Comparison of ENCODE assay signal across 16 mouse cellular contexts in genomic region chr16:9280431-9280830, GRCm38 (mm10).
DNase-seq lines count a peak whose midpoint lies in the region; ATAC-seq and TF ChIP-seq lines count a peak whose summit lies in the region.
"Had no signal": no experiment of that assay in that cellular context is flagged by ENCODE, and none has a peak within 500 bp of the region (broad histone marks: within the 10 kb centered on the region; RNA-seq: fewer than 3 reads in every experiment).

No protein-coding gene starts in this region.

- H3K4me2 ChIP-seq in forebrain, embryonic 11.5 days (ENCODE audit: low read depth, low read length, severe bottlenecking) = no peak overlapping the region
- no peak overlapping the region for H3K4me2 ChIP-seq in hindbrain, embryonic 15.5 days
- H3K4me2 ChIP-seq in midbrain, embryonic 15.5 days = no peak overlapping the region
- H3K4me2 ChIP-seq: heart, embryonic 13.5 days; liver, embryonic 12.5 days; lung, embryonic 15.5 days had no signal

- 65% methylated on average over 4 of the region's 4 CpGs for WGBS in forebrain, embryonic 10.5 days
- WGBS in forebrain, embryonic 11.5 days = 69% methylated on average over 4 of the region's 4 CpGs
- WGBS in hindbrain, embryonic 15.5 days = 48% methylated on average over 4 of the region's 4 CpGs
- 47% methylated on average over 4 of the region's 4 CpGs for WGBS in midbrain, embryonic 15.5 days

- TF ChIP-seq CTCF in cortical plate, adult 2 months (IDR thresholded peaks at IDR 0.05; ENCODE audit: extremely low read depth, insufficient read depth, low read length) = no peak

- no peaks in the 10 kb centered on the region for H3K36me3 ChIP-seq in forebrain, embryonic 10.5 days (replicated peaks)
- H3K36me3 ChIP-seq in forebrain, embryonic 11.5 days (ENCODE audit: control insufficient read depth, insufficient read depth, low read length) = no peaks in the 10 kb centered on the region
- H3K36me3 ChIP-seq in hindbrain, embryonic 15.5 days = no peaks in the 10 kb centered on the region
- no peaks in the 10 kb centered on the region for H3K36me3 ChIP-seq in midbrain, embryonic 15.5 days (replicated peaks)
- H3K36me3 ChIP-seq: G1E; heart, embryonic 13.5 days; liver, embryonic 12.5 days; lung, embryonic 15.5 days had no signal

- peaks cover 22% of the 10 kb centered on the region for H3K4me1 ChIP-seq in forebrain, embryonic 10.5 days
- peaks cover 6% of the 10 kb centered on the region; the same call in 1 of the 2 replicates for H3K4me1 ChIP-seq in forebrain, embryonic 11.5 days (replicated peaks; ENCODE audit: control insufficient read depth, insufficient read depth, low read length)
- H3K4me1 ChIP-seq in cortical plate, adult 2 months (ENCODE audit: control insufficient read depth, insufficient read depth, low read length) = peaks cover 8% of the 10 kb centered on the region
- peaks cover 15% of the 10 kb centered on the region for H3K4me1 ChIP-seq in hindbrain, embryonic 15.5 days (replicated peaks)
- H3K4me1 ChIP-seq in midbrain, embryonic 15.5 days = peaks cover 14% of the 10 kb centered on the region
- H3K4me1 ChIP-seq: liver, embryonic 12.5 days; lung, embryonic 15.5 days had no signal

- ATAC-seq in forebrain, embryonic 11.5 days (replicated peaks; ENCODE audit: low FRiP score) = no peak
- 0 out of 2 replicates have a peak, but pooled peaks have one; percentile 45 for ATAC-seq in hindbrain, embryonic 15.5 days (ENCODE audit: low FRiP score, low read depth)
- 0 out of 2 replicates have a peak, but pooled peaks have one; percentile 37 for ATAC-seq in midbrain, embryonic 15.5 days (replicated peaks)
- ATAC-seq: CD4-positive, CD25-positive, alpha-beta regulatory T cell, adult 4 months; intestine, postnatal 0 days; liver, embryonic 12.5 days had no signal

- no peak overlapping the region for H3K4me3 ChIP-seq in forebrain, embryonic 10.5 days
- H3K4me3 ChIP-seq in forebrain, embryonic 11.5 days (ENCODE audit: low read depth, low read length) = no peak overlapping the region
- no peak overlapping the region for H3K4me3 ChIP-seq in cortical plate, adult 2 months (ENCODE audit: insufficient read depth, low read length)
- H3K4me3 ChIP-seq in hindbrain, embryonic 15.5 days = no peak overlapping the region
- no peak overlapping the region for H3K4me3 ChIP-seq in midbrain, embryonic 15.5 days
- H3K4me3 ChIP-seq: erythroblast, embryonic 14.5 days; heart, embryonic 13.5 days; liver, embryonic 12.5 days; lung, embryonic 15.5 days had no signal

- H3K27ac ChIP-seq in forebrain, embryonic 10.5 days = peak overlapping the region; percentile 60; the same call in 1 of the 2 replicates
- no peak overlapping the region for H3K27ac ChIP-seq in forebrain, embryonic 11.5 days (ENCODE audit: low read depth, low read length)
- H3K27ac ChIP-seq in cortical plate, adult 2 months (ENCODE audit: insufficient read depth, low read length) = peak overlapping the region; percentile 71; the same call in 1 of the 2 replicates
- peak overlapping the region; percentile 67 for H3K27ac ChIP-seq in hindbrain, embryonic 15.5 days (replicated peaks)
- H3K27ac ChIP-seq in midbrain, embryonic 15.5 days = peak overlapping the region; percentile 36; the same call in 1 of the 2 replicates
- H3K27ac ChIP-seq: heart, embryonic 13.5 days; liver, embryonic 12.5 days; lung, embryonic 15.5 days; macrophage had no signal

- no peaks in the 10 kb centered on the region for H3K9me3 ChIP-seq in forebrain, embryonic 10.5 days
- no peaks in the 10 kb centered on the region for H3K9me3 ChIP-seq in forebrain, embryonic 11.5 days (ENCODE audit: control insufficient read depth, low read length)
- no peaks in the 10 kb centered on the region for H3K9me3 ChIP-seq in hindbrain, embryonic 15.5 days
- no peaks in the 10 kb centered on the region for H3K9me3 ChIP-seq in midbrain, embryonic 15.5 days
- H3K9me3 ChIP-seq: G1E; heart, embryonic 13.5 days; liver, embryonic 12.5 days; lung, embryonic 15.5 days had no signal

- H3K27me3 ChIP-seq in forebrain, embryonic 10.5 days (ENCODE audit: poor library complexity, severe bottlenecking) = no peaks in the 10 kb centered on the region
- H3K27me3 ChIP-seq in forebrain, embryonic 11.5 days (ENCODE audit: control insufficient read depth, insufficient read depth, low read length) = no peaks in the 10 kb centered on the region
- no peaks in the 10 kb centered on the region for H3K27me3 ChIP-seq in hindbrain, embryonic 15.5 days
- H3K27me3 ChIP-seq in midbrain, embryonic 15.5 days (replicated peaks) = no peaks in the 10 kb centered on the region
- H3K27me3 ChIP-seq: heart, embryonic 13.5 days; liver, embryonic 12.5 days; lung, embryonic 15.5 days had no signal

- TF ChIP-seq POLR2A in cortical plate, adult 2 months (IDR thresholded peaks at IDR 0.05; ENCODE audit: extremely low read depth, insufficient read depth, low read length) = no peak

- DNase-seq in forebrain, embryonic 10.5 days (ENCODE audit: extremely low spot score, low spot score) = no peak
- DNase-seq in forebrain, embryonic 11.5 days (ENCODE audit: low spot score) = no peak
- no peak for DNase-seq in gastrocnemius, adult 8-10 months (ENCODE audit: low spot score in 2 of 2)
- DNase-seq in lung, adult 18-20 months = no peak
- DNase-seq in T-cell, adult 2 months (ENCODE audit: low spot score) = no peak

- no peak overlapping the region for H3K9ac ChIP-seq in forebrain, embryonic 11.5 days (ENCODE audit: low read length)
- no peak overlapping the region for H3K9ac ChIP-seq in hindbrain, embryonic 15.5 days
- no peak overlapping the region for H3K9ac ChIP-seq in midbrain, embryonic 15.5 days
- H3K9ac ChIP-seq: heart, embryonic 13.5 days; liver, embryonic 12.5 days; lung, embryonic 15.5 days had no signal
